Mouse (Mus musculus) stomach, embryonic 14.5 days (tissue): Measurements from ENCODE around the gene Rsph14. TPM values are rescaled to one million over a fixed set of nuclear protein-coding genes. Genes with fewer than 3 reads are reported as not detected.

ENCODE experiments used
- ATAC-seq: fragments of 200-750 bp; cut with Nextera tagmentation; 2 replicates; pipeline ENCODE4 v1.8.0; 2017; ENCODE audit warnings: low read depth, moderate TSS enrichment; ENCODE audit not compliant: insufficient number of reproducible peaks, insufficient read depth, low FRiP score
- H3K27ac ChIP-seq: fragments of 300-500 bp; sonication (generic); 2 replicates; pipeline ENCODE4 v1.5.1; 2014; ENCODE audit warnings: mild to moderate bottlenecking, low read length, moderate library complexity, mixed read lengths
- H3K27me3 ChIP-seq: fragments of 300-500 bp; sonication (generic); 2 replicates; pipeline ENCODE4 v1.6.1; 2014; ENCODE audit warnings: low read length, control low read depth, mixed read lengths; ENCODE audit not compliant: control insufficient read depth, insufficient read depth
- H3K36me3 ChIP-seq: fragments of 300-500 bp; sonication (generic); 2 replicates; pipeline ENCODE4 v1.6.1; 2014; ENCODE audit warnings: mild to moderate bottlenecking, control low read depth, low read length, moderate library complexity, mixed read lengths; ENCODE audit not compliant: control insufficient read depth, insufficient read depth
- H3K4me1 ChIP-seq: fragments of 300-500 bp; sonication (generic); 2 replicates; pipeline ENCODE4 v1.6.1; 2014; ENCODE audit warnings: low read length, control low read depth, mixed read lengths; ENCODE audit not compliant: control insufficient read depth, insufficient read depth
- H3K4me2 ChIP-seq: fragments of 300-500 bp; sonication (generic); replicated peaks from 2 replicates; pipeline ENCODE4 v1.6.1; 2014; ENCODE audit warnings: low read depth, low read length, control low read depth
- H3K4me3 ChIP-seq: fragments of 300-500 bp; sonication (generic); 2 replicates; pipeline ENCODE4 v1.5.1; 2014; ENCODE audit warnings: low read depth, low read length, control low read depth
- H3K9ac ChIP-seq: fragments of 300-500 bp; sonication (generic); replicated peaks from 2 replicates; pipeline ENCODE4 v1.6.1; 2014; ENCODE audit warnings: low read depth, mild to moderate bottlenecking, control low read depth, low read length, moderate library complexity, mixed read lengths
- H3K9me3 ChIP-seq: fragments of 300-500 bp; sonication (generic); 2 replicates; pipeline ENCODE4 v1.6.1; 2016; ENCODE audit warnings: low read depth, low read length, control low read depth; ENCODE audit not compliant: control insufficient read depth
- WGBS: fragments of 180-500 bp; shearing (Covaris S2); extraction: QIAGEN DNeasy Blood & Tissue Kit; methylation state at CpG from one replicate; pipeline ENCODE4 v1.1.7; 2014; 5-methylcytosine and 5-hydroxymethylcytosine counted together
- polyA plus RNA-seq: library from polyadenylated mRNA; unstranded; fragments of >200 nt; fragmentation: Nextera tagmentation; extraction: Ambion mirVana; gene quantifications from 2 replicates; pipeline ENCODE4 v1.2.1, GENCODE M21; 2014

Rsph14 gene
- polyA plus RNA-seq, 1 experiment from 2014 or later, result not detected

DNA sequence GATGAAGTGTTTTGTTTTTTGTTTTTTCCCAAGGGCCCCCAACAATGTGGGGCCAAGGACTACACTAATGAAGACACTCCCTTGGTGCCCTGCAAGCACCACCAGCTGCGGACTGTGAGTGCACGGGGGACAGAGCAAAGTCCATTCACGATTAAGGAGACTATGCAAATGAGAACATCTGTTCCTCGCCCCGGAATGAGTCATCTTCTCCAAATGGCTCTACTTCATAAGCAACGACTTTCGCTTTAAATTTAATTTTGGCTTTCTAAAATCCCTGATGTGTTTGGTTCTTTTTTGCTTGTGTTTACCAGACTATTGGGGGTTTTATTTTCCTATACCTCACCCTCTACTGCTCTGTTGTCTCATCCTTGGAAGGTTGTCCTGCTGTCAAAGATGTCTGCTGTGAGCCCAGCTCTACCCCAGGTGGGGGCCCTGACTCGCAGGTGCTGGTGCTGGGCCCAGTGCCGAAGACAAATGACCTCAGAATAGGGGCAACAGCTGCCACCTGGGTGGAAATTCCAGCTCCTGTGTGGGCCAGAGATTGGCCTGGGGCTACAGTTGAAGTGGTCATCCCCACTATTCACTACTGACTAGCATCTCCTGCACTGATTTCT lies 79.4 kb downstream of the Rsph14 start:
- Histone ChIP-seq H3K27ac (no peak overlapping the region), H3K4me3 (no peak overlapping the region), H3K9me3 (no peaks in the 10 kb centered on the region), H3K4me2 (no peak overlapping the region), H3K9ac (no peak overlapping the region), H3K36me3 (no peaks in the 10 kb centered on the region), H3K27me3 (no peaks in the 10 kb centered on the region), H3K4me1 (no peaks in the 10 kb centered on the region)
- ATAC-seq, result no peak
- 50% methylated on average over 9 of the region's 9 CpGs for WGBS

- Histone ChIP-seq H3K4me1 (no peaks in the 10 kb centered on the region), H3K27me3 (no peaks in the 10 kb centered on the region), H3K4me3 (no peak overlapping the region), H3K27ac (no peak overlapping the region), H3K9me3 (no peaks in the 10 kb centered on the region), H3K36me3 (no peaks in the 10 kb centered on the region), H3K9ac (no peak overlapping the region), H3K4me2 (no peak overlapping the region)
- no peak for ATAC-seq
- 97% methylated on average over 1 of the region's 1 CpGs for WGBS
These were observed 91.6 kb downstream of the Rsph14 start for GRCm38 (mm10) chr10:74940795-74941194.

- no peak overlapping the region for H3K9ac ChIP-seq
- no peaks in the 10 kb centered on the region for H3K9me3 ChIP-seq
- H3K4me2 ChIP-seq, result no peak overlapping the region
- 56% methylated on average over 3 of the region's 3 CpGs for WGBS
- no peaks in the 10 kb centered on the region for H3K27me3 ChIP-seq
- no peak overlapping the region for H3K4me3 ChIP-seq
- no peaks in the 10 kb centered on the region for H3K4me1 ChIP-seq
- ATAC-seq, result no peak
- no peak overlapping the region for H3K27ac ChIP-seq
- no peaks in the 10 kb centered on the region for H3K36me3 ChIP-seq
These were observed 93.1 kb downstream of the Rsph14 start for GRCm38 (mm10) chr10:74939300-74939699.

GRCm38 (mm10) chr10:74938410-74938809 lies 94.0 kb downstream of the Rsph14 start:
- no peak for ATAC-seq
- no peaks in the 10 kb centered on the region for H3K4me1 ChIP-seq
- H3K27ac ChIP-seq, result no peak overlapping the region
- H3K4me3 ChIP-seq, result no peak overlapping the region
- H3K27me3 ChIP-seq, result no peaks in the 10 kb centered on the region
- no peaks in the 10 kb centered on the region for H3K36me3 ChIP-seq
- H3K4me2 ChIP-seq, result no peak overlapping the region
- H3K9ac ChIP-seq, result no peak overlapping the region
- no peaks in the 10 kb centered on the region for H3K9me3 ChIP-seq
- 57% methylated on average over 5 of the region's 5 CpGs for WGBS

DNA sequence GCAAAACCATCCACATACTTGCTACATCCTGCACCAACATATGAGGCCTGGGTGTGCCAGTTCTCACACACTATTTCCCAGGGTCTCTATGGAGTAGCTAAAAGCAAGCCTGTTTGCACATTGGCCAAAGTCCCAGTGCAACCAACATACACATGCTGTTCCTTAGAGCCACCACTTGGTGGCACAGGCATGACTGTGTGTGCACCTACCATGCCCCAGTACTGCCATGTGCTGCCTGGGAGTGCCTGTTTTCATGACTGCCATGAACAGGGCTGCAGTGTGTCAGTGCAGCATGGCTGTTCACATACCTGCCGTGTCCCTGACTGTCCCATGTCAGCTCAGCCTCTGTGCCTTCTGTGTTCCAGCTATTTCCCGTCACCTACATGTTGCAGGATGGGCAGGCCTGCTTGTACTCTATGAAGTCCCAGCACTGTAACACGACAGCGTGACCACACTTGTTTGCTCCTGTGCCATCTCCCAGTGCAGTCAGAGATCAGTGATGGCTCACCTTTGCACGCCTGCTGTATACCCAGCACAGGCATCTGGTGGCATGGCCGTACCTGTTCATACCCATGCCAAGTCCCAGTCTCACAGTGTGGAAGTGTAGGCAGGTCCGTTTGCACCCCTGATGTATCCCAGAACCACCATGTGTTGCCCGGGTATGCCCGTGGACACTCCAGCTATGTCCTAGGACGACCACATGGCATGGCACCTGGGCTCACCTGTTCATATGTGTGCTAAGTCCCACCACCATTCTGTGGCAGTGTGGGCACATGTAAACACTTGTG lies 95.2 kb downstream of the Rsph14 start:
- Histone ChIP-seq H3K27ac (no peak overlapping the region), H3K9me3 (no peaks in the 10 kb centered on the region), H3K4me1 (no peaks in the 10 kb centered on the region), H3K36me3 (no peaks in the 10 kb centered on the region), H3K4me2 (no peak overlapping the region), H3K27me3 (no peaks in the 10 kb centered on the region), H3K9ac (no peak overlapping the region), H3K4me3 (no peak overlapping the region)
- WGBS, result 77% methylated on average over 10 of the region's 10 CpGs
- no peak for ATAC-seq

DNA sequence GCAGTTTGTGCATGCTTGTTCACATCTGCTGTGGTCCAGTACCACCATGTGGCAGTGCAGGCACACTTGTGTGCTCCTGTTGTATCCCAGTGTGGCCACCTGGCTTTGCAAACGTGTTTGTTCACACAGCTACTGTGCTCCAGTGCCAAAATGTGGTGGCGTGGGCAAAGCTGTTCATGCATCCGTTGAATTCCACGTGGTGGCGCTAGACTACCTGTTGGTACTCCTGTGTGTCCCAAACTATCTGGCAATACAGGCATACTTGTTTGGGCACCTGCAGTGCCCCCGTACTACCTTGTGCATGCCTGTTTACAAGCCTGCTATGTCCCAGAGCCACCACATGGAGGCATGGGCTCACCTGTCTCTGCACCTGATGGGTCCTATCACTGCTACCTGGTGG lies 97.4 kb downstream of the Rsph14 start:
- no peak overlapping the region for H3K9ac ChIP-seq
- ATAC-seq, result no peak
- no peaks in the 10 kb centered on the region for H3K27me3 ChIP-seq
- H3K4me3 ChIP-seq, result no peak overlapping the region
- H3K9me3 ChIP-seq, result no peaks in the 10 kb centered on the region
- no peak overlapping the region for H3K27ac ChIP-seq
- WGBS, result 34% methylated on average over 6 of the region's 6 CpGs
- no peak overlapping the region for H3K4me2 ChIP-seq
- H3K36me3 ChIP-seq, result no peaks in the 10 kb centered on the region
- no peaks in the 10 kb centered on the region for H3K4me1 ChIP-seq

DNA sequence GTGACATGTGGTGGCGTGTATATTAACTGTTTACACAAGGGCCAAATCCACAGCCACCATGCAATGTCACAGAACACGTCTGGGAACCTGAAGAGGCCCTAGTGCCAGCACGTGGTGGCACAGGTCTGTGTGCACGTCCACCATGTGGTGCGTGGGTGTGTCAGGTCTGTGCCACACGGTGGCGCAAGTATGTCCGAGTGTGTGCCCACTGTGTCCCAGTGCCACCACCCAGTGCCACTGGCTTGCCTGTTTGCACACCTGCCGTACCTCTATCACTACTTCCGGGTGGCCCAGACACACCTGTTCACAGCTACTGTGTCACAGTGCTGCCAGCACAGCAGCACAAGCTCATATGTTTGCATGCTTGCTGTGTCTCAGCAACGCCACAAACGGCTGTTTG lies 97.9 kb downstream of the Rsph14 start:
- H3K27me3 ChIP-seq, result no peaks in the 10 kb centered on the region
- no peak overlapping the region for H3K9ac ChIP-seq
- H3K4me3 ChIP-seq, result no peak overlapping the region
- ATAC-seq, result no peak
- no peak overlapping the region for H3K27ac ChIP-seq
- no peaks in the 10 kb centered on the region for H3K4me1 ChIP-seq
- H3K36me3 ChIP-seq, result no peaks in the 10 kb centered on the region
- WGBS, result 77% methylated on average over 12 of the region's 12 CpGs
- H3K9me3 ChIP-seq, result no peaks in the 10 kb centered on the region
- H3K4me2 ChIP-seq, result no peak overlapping the region

DNA sequence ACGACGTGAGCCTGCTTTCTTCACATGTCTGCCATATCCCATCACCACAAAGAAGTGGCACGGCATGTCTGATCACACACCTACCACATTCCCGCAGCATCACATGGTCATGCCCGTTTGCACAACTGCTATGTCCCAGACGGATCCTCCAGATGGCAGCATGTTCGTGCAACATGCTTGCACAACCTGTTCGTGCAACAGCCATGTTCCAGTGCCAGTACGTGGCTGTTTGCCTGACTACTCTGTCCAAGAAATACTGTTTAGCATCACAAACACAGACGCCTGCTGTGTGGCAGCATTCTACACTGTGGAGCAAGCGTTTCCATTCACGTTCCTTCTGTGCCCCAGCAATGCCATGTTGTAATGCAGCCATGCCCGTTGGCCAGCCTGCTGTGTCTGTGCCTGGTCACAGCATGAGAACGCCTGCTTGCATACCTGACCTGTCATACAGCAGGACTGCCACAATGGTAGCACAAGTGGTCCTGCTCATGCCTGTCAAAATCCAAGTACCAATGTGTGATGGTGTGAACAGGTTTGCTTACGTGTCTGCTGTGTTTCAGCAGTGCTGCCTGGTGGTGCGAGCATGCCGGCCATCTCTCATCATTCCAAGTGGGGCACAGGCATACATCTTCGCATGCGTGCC lies 98.7 kb downstream of the Rsph14 start:
- ATAC-seq, result no peak
- WGBS, result 87% methylated on average over 19 of the region's 19 CpGs
- Histone ChIP-seq H3K27ac (no peak overlapping the region), H3K4me2 (no peak overlapping the region), H3K4me3 (no peak overlapping the region), H3K27me3 (no peaks in the 10 kb centered on the region), H3K36me3 (no peaks in the 10 kb centered on the region), H3K9me3 (no peaks in the 10 kb centered on the region), H3K4me1 (no peaks in the 10 kb centered on the region), H3K9ac (no peak overlapping the region)
